Mouse (Mus musculus) G1E (cell line): ENCODE results near the gene Tlcd1.

Experiments
- CTCF ChIP-seq: IDR thresholded peaks from 2 replicates; pipeline ENCODE4 v1.5.1; 2012; ENCODE audit warnings: low read depth, low read length, inconsistent platforms, mixed read lengths
- GATA1 ChIP-seq: IDR thresholded peaks from 2 replicates; pipeline ENCODE4 v1.6.1; 2012; ENCODE audit warnings: borderline replicate concordance, low read length, inconsistent platforms, mixed read lengths
- GATA2 ChIP-seq: IDR thresholded peaks from 2 replicates; pipeline ENCODE4 v1.6.1; 2012; ENCODE audit warnings: low read depth, low read length, inconsistent platforms, borderline replicate concordance
- POLR2AphosphoS5 ChIP-seq: IDR thresholded peaks from 2 replicates; pipeline ENCODE4 v1.6.1; 2012; ENCODE audit warnings: low read depth, low read length, inconsistent platforms; ENCODE audit not compliant: insufficient replicate concordance
- TAL1 ChIP-seq: conservative IDR thresholded peaks from 2 replicates; pipeline ENCODE4 v1.6.1; 2012; ENCODE audit warnings: low read depth, low read length, inconsistent platforms, mixed read lengths

DNA sequence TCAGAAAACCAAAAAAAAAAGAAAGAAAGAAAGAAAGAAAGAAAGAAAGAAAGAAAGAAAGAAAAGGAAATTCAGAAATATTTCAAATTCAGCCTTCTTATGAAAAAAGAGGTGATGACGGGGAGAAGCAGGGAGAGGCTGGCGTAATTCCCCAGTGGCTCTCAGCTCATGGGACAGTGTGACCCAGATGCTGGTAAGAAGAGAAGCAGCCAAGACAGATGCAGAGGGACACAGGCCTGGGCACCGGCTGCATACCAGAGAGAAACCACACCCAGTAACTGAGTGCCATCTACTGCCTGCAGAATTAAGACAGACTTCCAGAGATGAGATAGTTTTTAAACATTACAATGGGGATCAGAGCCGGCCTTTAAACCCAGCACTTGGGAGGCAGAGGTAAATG is 47.1 kb downstream of the Tlcd1 start:
- TF ChIP-seq CTCF (no peak), TAL1 (no peak), GATA1 (no peak), POLR2AphosphoS5 (no peak), GATA2 (no peak)
